Mouse (Mus musculus): ENCODE measurements at regions not wholly inside any gene's neighbourhood (a gene's known extent, or its start where the extent isn't known, plus 50 kb on each side); places are given as distances from the start of the nearest gene placed in this dataset.

DNA sequence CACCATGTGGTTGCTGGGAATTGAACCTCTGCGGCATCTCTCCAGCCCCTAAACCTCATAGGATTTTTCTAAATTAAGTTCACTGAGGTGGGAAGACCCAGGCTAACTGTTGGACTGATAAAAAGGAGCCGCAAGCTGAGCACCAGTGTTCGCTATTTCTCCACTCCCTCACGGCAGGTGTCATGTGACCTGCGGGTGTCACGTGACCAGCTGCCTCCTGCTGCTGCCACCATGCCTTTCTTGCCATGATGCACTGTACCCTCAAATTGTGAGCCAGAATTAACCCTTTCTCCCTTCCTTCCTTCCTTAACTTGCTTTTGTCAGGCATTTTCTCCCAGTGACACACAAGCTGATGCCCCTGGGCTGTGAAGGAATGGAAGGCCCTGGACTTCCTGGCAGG, 93.1 kb upstream of the Lpar1 start:
- DNase-seq (ENCODE audit: low spot score) (no peak), ATAC-seq (replicated peaks; ENCODE audit: low FRiP score, low TSS enrichment, low read depth) (no peak)
- Histone ChIP-seq H3K4me2 (ENCODE audit: low read length) (no peak overlapping the region), H3K9ac (ENCODE audit: low read length) (no peak overlapping the region), H3K27ac (ENCODE audit: low read depth) (no peak overlapping the region), H3K4me1 (replicated peaks; ENCODE audit: control insufficient read depth, insufficient read depth, low read length) (no peaks in the 10 kb centered on the region), H3K36me3 (ENCODE audit: control insufficient read depth, insufficient read depth, low read length) (no peaks in the 10 kb centered on the region), H3K9me3 (ENCODE audit: control insufficient read depth, low read length) (no peaks in the 10 kb centered on the region), H3K4me3 (ENCODE audit: low read depth, low read length) (no peak overlapping the region), H3K27me3 (replicated peaks; ENCODE audit: control insufficient read depth, insufficient read depth, low read length) (no peaks in the 10 kb centered on the region)
- 97% methylated on average over 6 of the region's 6 CpGs for WGBS

DNA sequence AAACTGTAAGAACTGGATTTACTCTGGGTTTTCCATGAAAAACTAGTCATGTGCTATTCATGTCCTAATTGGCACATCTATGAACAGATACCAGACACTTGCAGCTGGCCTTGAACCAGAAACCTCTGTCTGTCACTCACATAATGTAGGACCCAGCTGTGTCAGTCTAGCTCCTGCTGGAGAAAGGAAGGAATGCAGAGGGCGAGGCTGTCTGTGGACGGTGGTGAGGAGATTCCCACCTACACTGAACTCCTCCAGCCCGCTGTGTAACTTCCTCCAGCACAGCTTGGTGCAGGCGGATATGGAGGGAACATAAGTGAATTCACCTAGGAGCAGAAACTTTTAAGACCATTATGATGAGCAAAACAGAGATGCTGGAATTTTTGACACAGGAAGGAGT, 89.7 kb upstream of the Lpar1 start:
- WGBS, result 56% methylated on average over 4 of the region's 4 CpGs
- H3K27me3 ChIP-seq (replicated peaks; ENCODE audit: control insufficient read depth, insufficient read depth, low read length), result no peaks in the 10 kb centered on the region
- H3K4me2 ChIP-seq (ENCODE audit: low read length), result no peak overlapping the region
- no peaks in the 10 kb centered on the region for H3K36me3 ChIP-seq (ENCODE audit: control insufficient read depth, insufficient read depth, low read length)
- no peak overlapping the region for H3K27ac ChIP-seq (ENCODE audit: low read depth)
- ATAC-seq (replicated peaks; ENCODE audit: low FRiP score, low TSS enrichment, low read depth) (no peak), DNase-seq (ENCODE audit: low spot score) (no peak)
- no peaks in the 10 kb centered on the region for H3K4me1 ChIP-seq (replicated peaks; ENCODE audit: control insufficient read depth, insufficient read depth, low read length)
- H3K9me3 ChIP-seq (ENCODE audit: control insufficient read depth, low read length), result no peaks in the 10 kb centered on the region
- no peak overlapping the region for H3K4me3 ChIP-seq (ENCODE audit: low read depth, low read length)
- no peak overlapping the region for H3K9ac ChIP-seq (ENCODE audit: low read length)

DNA sequence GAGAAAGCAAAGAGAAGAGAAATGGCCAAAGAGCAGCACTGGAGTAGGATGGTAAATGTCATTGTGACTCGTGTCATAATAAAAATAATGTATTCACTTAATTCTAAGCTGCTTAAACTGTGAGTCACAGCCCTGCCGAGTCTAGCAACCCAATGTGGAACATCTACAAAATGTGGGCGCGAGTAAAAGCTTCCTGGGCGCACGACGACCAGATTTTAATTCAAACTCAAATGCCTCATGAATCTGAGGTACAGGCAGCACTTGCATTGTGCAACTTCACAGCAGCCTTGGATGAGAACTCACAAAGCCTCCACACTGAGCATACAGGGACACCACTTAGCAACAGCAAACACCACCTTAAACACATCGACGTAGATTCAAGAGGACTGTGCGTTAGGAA, 88.5 kb upstream of the Lpar1 start:
- H3K9me3 ChIP-seq (ENCODE audit: control insufficient read depth, low read length), result no peaks in the 10 kb centered on the region
- WGBS, result 79% methylated on average over 10 of the region's 10 CpGs
- H3K4me1 ChIP-seq (replicated peaks; ENCODE audit: control insufficient read depth, insufficient read depth, low read length), result no peaks in the 10 kb centered on the region
- H3K27me3 ChIP-seq (replicated peaks; ENCODE audit: control insufficient read depth, insufficient read depth, low read length), result no peaks in the 10 kb centered on the region
- ATAC-seq (replicated peaks; ENCODE audit: low FRiP score, low TSS enrichment, low read depth) (no peak), DNase-seq (ENCODE audit: low spot score) (no peak)
- H3K27ac ChIP-seq (ENCODE audit: low read depth), result no peak overlapping the region
- H3K36me3 ChIP-seq (ENCODE audit: control insufficient read depth, insufficient read depth, low read length), result no peaks in the 10 kb centered on the region
- no peak overlapping the region for H3K4me3 ChIP-seq (ENCODE audit: low read depth, low read length)
- H3K4me2 ChIP-seq (ENCODE audit: low read length), result no peak overlapping the region
- no peak overlapping the region for H3K9ac ChIP-seq (ENCODE audit: low read length)

DNA sequence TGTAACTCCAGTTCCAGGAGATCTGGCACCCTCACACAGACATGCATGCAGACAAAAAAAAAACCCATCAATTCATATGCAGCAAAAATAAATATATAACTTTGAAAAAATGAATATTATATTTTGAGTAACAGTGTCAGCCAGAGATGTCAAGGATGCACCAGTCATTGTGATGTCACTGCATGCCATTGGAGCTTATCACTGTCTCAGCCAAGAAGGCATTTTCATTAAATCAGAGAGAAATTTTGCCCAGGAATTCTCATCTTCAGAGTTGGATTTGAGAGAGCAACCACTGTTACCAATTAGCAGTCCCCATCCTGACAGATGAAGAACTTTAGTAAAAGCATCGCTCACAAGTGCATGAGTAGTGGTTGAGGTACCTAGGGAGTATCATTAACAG, 79.0 kb upstream of the Lpar1 start:
- ATAC-seq (replicated peaks; ENCODE audit: low FRiP score, low TSS enrichment, low read depth) (no peak), DNase-seq (ENCODE audit: low spot score) (no peak)
- Histone ChIP-seq H3K27me3 (replicated peaks; ENCODE audit: control insufficient read depth, insufficient read depth, low read length) (no peaks in the 10 kb centered on the region), H3K27ac (ENCODE audit: low read depth) (no peak overlapping the region), H3K4me2 (ENCODE audit: low read length) (no peak overlapping the region), H3K4me3 (ENCODE audit: low read depth, low read length) (no peak overlapping the region), H3K36me3 (ENCODE audit: control insufficient read depth, insufficient read depth, low read length) (no peaks in the 10 kb centered on the region), H3K4me1 (replicated peaks; ENCODE audit: control insufficient read depth, insufficient read depth, low read length) (no peaks in the 10 kb centered on the region), H3K9me3 (ENCODE audit: control insufficient read depth, low read length) (0 out of 2 replicates have a peak, but pooled peaks cover 4% of the 10 kb centered on the region), H3K9ac (ENCODE audit: low read length) (no peak overlapping the region)
- 95% methylated on average over 1 of the region's 1 CpGs for WGBS

DNA sequence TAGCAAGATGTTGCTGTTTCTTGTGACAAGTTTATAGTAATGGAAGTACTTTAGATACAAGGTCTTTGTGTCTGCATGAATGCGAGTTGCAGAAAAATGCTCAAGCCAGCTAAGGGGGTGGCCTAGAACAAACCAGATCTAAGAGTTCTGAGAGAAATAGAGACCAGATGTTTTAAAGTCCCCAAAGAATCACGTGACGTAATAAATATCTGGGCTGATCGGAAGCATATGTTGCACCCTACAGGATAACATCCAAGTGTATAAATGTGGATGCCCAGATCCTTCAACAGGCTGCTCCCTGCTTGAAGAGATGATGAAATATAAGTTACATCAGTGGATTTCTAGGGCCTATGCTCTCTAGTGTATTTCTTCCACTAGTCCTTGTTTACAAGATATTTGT, 77.7 kb upstream of the Lpar1 start:
- no peak overlapping the region for H3K4me3 ChIP-seq (ENCODE audit: low read depth, low read length)
- H3K4me2 ChIP-seq (ENCODE audit: low read length), result no peak overlapping the region
- no peaks in the 10 kb centered on the region for H3K27me3 ChIP-seq (replicated peaks; ENCODE audit: control insufficient read depth, insufficient read depth, low read length)
- no peak overlapping the region for H3K27ac ChIP-seq (ENCODE audit: low read depth)
- no peak for ATAC-seq (replicated peaks; ENCODE audit: low FRiP score, low TSS enrichment, low read depth)
- H3K36me3 ChIP-seq (ENCODE audit: control insufficient read depth, insufficient read depth, low read length), result no peaks in the 10 kb centered on the region
- 0 out of 2 replicates have a peak, but pooled peaks cover 4% of the 10 kb centered on the region for H3K9me3 ChIP-seq (ENCODE audit: control insufficient read depth, low read length)
- no peak for DNase-seq (ENCODE audit: low spot score)
- H3K9ac ChIP-seq (ENCODE audit: low read length), result no peak overlapping the region
- 63% methylated on average over 4 of the region's 4 CpGs for WGBS
- H3K4me1 ChIP-seq (replicated peaks; ENCODE audit: control insufficient read depth, insufficient read depth, low read length), result no peaks in the 10 kb centered on the region

DNA sequence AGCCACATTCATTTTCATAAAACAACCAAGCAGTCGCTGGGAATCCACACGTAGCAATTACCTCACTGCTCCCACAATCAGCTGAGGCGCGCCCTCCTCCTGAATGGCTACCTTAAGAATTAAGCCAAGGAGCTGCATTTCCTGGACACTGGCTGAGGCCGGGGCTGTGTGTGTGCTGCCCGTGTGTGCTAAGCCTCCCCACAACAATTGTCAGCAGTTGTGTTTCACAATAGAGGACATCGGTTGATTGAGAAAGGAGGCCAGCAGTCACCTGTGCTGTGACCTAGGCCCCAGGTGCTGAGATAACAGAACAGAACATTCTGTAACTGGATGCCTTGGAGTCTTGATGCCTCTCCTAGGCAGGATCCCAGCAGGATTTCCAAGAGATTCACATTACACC, 73.3 kb upstream of the Lpar1 start:
- Histone ChIP-seq H3K36me3 (ENCODE audit: control insufficient read depth, insufficient read depth, low read length) (no peaks in the 10 kb centered on the region), H3K27ac (ENCODE audit: low read depth) (no peak overlapping the region), H3K4me2 (ENCODE audit: low read length) (no peak overlapping the region), H3K4me3 (ENCODE audit: low read depth, low read length) (no peak overlapping the region), H3K4me1 (replicated peaks; ENCODE audit: control insufficient read depth, insufficient read depth, low read length) (no peaks in the 10 kb centered on the region), H3K27me3 (replicated peaks; ENCODE audit: control insufficient read depth, insufficient read depth, low read length) (no peaks in the 10 kb centered on the region), H3K9me3 (ENCODE audit: control insufficient read depth, low read length) (0 out of 2 replicates have a peak, but pooled peaks cover 9% of the 10 kb centered on the region), H3K9ac (ENCODE audit: low read length) (no peak overlapping the region)
- DNase-seq (ENCODE audit: low spot score) (no peak), ATAC-seq (replicated peaks; ENCODE audit: low FRiP score, low TSS enrichment, low read depth) (no peak)
- 55% methylated on average over 7 of the region's 7 CpGs for WGBS

DNA sequence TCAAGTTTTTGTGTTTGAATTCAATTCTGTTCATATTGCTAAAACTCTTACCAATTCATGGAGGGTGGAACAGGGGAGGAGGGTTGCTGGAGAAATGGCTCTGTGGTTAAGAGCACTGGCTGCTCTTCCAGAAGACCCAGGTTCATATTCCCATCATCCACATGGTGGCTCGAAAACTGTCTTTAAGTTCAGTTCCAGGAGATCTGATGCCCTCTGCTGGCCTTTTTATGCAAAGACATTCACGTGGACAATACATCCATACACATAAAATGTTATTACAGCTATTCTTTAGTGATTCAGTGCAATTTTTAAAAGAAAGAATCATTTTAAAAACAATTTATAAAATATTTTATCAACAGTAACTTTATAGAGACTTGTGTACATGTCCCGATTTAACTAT, 70.4 kb upstream of the Lpar1 start:
- Histone ChIP-seq H3K36me3 (ENCODE audit: control insufficient read depth, insufficient read depth, low read length) (no peaks in the 10 kb centered on the region), H3K4me3 (ENCODE audit: low read depth, low read length) (no peak overlapping the region), H3K4me2 (ENCODE audit: low read length) (no peak overlapping the region), H3K9me3 (ENCODE audit: control insufficient read depth, low read length) (0 out of 2 replicates have a peak, but pooled peaks cover 5% of the 10 kb centered on the region), H3K9ac (ENCODE audit: low read length) (no peak overlapping the region), H3K27me3 (replicated peaks; ENCODE audit: control insufficient read depth, insufficient read depth, low read length) (no peaks in the 10 kb centered on the region), H3K27ac (ENCODE audit: low read depth) (no peak overlapping the region), H3K4me1 (replicated peaks; ENCODE audit: control insufficient read depth, insufficient read depth, low read length) (no peaks in the 10 kb centered on the region)
- no peak for DNase-seq (ENCODE audit: low spot score)
- WGBS, result 84% methylated on average over 3 of the region's 3 CpGs
- ATAC-seq (replicated peaks; ENCODE audit: low FRiP score, low TSS enrichment, low read depth), result no peak

DNA sequence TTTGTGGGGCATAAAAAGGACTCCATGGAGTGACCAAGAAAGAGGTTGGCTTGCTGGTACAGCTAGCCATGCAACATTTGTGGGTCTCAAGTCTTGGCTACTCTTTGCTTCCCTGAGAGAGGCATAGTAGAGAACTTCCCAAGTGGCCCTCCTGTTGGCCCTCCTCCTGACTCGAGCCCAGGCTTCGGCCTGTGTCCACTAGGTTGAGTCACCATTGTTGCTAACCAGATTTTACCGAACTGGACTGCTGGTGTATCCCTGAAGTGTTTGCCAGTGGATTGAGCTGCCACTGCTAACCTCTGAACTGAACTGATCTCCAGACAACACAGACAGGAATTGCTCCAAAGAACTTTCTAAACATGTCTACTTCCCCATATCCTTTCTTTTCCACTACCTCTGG, 66.9 kb upstream of the Lpar1 start:
- Histone ChIP-seq H3K4me3 (ENCODE audit: low read depth, low read length) (no peak overlapping the region), H3K4me1 (replicated peaks; ENCODE audit: control insufficient read depth, insufficient read depth, low read length) (no peaks in the 10 kb centered on the region), H3K27me3 (replicated peaks; ENCODE audit: control insufficient read depth, insufficient read depth, low read length) (no peaks in the 10 kb centered on the region), H3K9ac (ENCODE audit: low read length) (no peak overlapping the region), H3K36me3 (ENCODE audit: control insufficient read depth, insufficient read depth, low read length) (no peaks in the 10 kb centered on the region), H3K27ac (ENCODE audit: low read depth) (no peak overlapping the region), H3K4me2 (ENCODE audit: low read length) (no peak overlapping the region), H3K9me3 (ENCODE audit: control insufficient read depth, low read length) (0 out of 2 replicates have a peak, but pooled peaks cover 5% of the 10 kb centered on the region)
- DNase-seq (ENCODE audit: low spot score) (no peak), ATAC-seq (replicated peaks; ENCODE audit: low FRiP score, low TSS enrichment, low read depth) (no peak)
- 90% methylated on average over 3 of the region's 3 CpGs for WGBS

DNA sequence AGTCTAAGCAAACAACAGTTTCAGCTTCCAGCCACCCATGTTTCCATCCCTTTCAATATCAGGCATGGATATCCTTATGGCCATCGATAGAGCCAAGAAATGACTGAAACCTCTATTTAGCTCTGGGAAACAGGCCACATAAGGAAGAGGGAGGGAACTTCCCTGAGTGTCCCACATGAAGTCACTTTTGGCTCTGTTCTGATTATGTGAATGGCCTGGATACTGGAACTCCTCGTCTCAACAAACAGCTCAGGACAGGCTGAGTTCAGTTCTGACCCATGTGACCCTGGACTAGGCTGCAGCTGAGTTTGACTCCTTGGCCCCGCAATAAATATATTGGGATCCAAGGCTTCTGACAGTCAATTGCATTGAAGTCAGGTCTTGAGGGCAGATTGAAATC, 63.6 kb upstream of the Lpar1 start:
- Histone ChIP-seq H3K36me3 (ENCODE audit: control insufficient read depth, insufficient read depth, low read length) (no peaks in the 10 kb centered on the region), H3K4me3 (ENCODE audit: low read depth, low read length) (no peak overlapping the region), H3K9me3 (ENCODE audit: control insufficient read depth, low read length) (no peaks in the 10 kb centered on the region), H3K4me1 (replicated peaks; ENCODE audit: control insufficient read depth, insufficient read depth, low read length) (no peaks in the 10 kb centered on the region), H3K27me3 (replicated peaks; ENCODE audit: control insufficient read depth, insufficient read depth, low read length) (no peaks in the 10 kb centered on the region), H3K27ac (ENCODE audit: low read depth) (no peak overlapping the region), H3K9ac (ENCODE audit: low read length) (no peak overlapping the region), H3K4me2 (ENCODE audit: low read length) (no peak overlapping the region)
- WGBS, result 79% methylated on average over 3 of the region's 3 CpGs
- DNase-seq (ENCODE audit: low spot score) (no peak), ATAC-seq (replicated peaks; ENCODE audit: low FRiP score, low TSS enrichment, low read depth) (no peak)

All from intestine, embryonic 14.5 days (tissue).